Mouse (Mus musculus) megakaryocyte progenitor cell, adult 5-6 weeks (primary cell): ENCODE data around the gene Hnrnpab. TPM values are rescaled to one million over a fixed set of nuclear protein-coding genes. Genes with fewer than 3 reads are reported as not detected.
"Not testable (repeated sequence)": the region's sequence is repeated elsewhere in the genome, so short reads cannot be mapped to it uniquely, and the experiment has no call there.

ENCODE experiments used
- ATAC-seq: replicated peaks from 2 replicates; pipeline ENCODE4 v1.8.0; 2016; ENCODE audit warnings: mild to moderate bottlenecking, moderate TSS enrichment, inconsistent platforms; ENCODE audit not compliant: poor library complexity
- total RNA-seq, 2 experiments: library from RNA; stranded (forward) in 1 of 2; stranded (reverse) in 1 of 2; fragments of 157-497, 149-512 nt in 1 of 2; fragments of 200-1000 nt in 1 of 2; gene quantifications; 2 replicates each; pipeline versions ENCODE4 v1.2.3 to v1.2.4; 2015 to 2017

Gene Hnrnpab
- total RNA-seq, 2 experiments from 2014 or later = 667 to 984 TPM

- peak; percentile 47 for ATAC-seq
These were observed 29.1 kb upstream of the Hnrnpab start, which contains the start of gene Rmnd5b for GRCm38 (mm10) chr11:51635525-51636322. TSS of gene Rmnd5b (minus strand) at chr11:51635896.

GRCm38 (mm10) chr11:51635127-51635524 lies 28.5 kb upstream of the Hnrnpab start:
- no peak for ATAC-seq

- no peak for ATAC-seq
These were observed 27.1 kb upstream of the Hnrnpab start for GRCm38 (mm10) chr11:51633721-51634120.

GRCm38 (mm10) chr11:51633200-51633599 lies 26.6 kb upstream of the Hnrnpab start:
- ATAC-seq = not testable (repeated sequence)

DNA sequence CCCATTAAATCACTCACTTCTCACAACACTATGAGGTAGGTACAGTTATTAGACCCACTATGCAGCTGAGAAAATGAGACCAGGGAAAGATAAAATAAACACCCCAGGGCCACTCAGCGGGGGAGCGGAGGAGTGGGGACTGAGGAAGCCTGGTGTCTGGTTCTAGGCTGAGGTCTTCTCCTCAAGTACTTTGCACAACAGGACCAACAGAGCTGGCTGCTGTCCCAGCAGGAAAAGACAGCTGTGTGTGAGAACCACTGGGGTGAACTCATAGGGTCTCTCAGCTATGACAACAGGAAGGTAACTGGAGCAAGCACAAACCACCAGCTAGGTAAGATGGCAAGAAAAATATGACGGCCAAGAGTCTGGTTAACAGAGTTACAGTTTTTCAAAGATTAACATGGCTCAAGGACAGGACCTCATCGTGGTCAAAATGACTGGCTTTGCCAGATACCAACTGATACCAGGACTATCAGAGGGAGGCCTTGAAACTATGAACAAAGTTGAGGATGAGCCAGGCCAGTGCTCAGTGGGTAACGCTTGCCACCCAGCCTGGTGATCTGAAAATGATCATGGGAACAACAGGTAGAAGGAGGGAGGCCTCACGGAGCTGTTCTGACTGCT lies 25.6 kb upstream of the Hnrnpab start:
- no peak; the same call in 1 of the 2 replicates for ATAC-seq

DNA sequence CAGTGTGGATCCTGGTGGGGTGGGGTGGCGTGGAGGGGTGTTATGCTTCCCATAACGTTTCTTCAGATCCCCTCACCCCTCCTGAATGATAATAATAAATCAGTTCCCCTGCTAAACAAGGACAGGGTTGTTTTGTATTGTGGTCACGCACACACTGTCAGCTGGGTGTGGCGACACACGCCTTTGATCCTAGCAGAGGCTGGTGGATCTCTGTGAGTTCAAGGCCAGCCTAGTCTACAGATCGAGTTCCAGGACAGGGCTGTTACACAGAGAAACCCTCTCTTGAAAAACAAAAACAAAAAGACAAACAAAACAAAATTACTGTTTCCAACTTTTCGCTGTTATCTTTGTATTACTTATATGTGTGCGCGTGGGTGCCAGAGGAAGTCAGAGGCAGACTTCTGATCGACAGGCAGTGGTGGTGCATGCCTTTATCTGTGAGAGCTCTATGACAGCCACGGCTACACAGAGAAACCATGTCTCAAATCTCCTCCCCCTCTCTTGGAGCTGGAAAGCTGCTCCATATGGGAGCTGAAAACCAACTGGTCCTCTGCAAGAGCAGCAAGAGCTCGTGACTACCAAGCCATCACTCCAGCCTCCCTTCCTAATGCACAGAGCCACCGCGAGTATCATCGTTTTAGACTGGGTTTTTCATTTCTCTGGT lies 23.1 kb upstream of the Hnrnpab start:
- no peak for ATAC-seq

- ATAC-seq = no peak
These were observed 21.3 kb upstream of the Hnrnpab start for GRCm38 (mm10) chr11:51627907-51628306.

DNA sequence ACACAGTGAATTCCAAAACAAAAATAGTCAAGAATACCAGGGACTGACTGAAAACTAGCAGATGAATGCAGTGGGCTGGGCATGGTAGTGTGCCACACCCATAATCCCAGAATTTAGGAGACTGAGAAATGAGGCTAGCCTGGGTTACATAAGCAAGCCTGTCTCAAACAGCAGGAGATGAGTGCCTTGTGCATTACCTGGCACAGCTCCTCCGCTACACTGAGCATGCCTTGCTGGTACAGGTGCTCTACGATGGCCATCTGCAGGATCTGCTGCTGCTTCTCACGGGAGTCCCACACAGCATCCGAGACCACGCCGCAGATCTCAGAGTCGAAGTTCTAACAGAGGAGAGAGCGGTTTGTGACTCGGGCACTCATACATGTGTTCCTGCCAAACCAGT lies 20.8 kb upstream of the Hnrnpab start:
- no peak for ATAC-seq

DNA sequence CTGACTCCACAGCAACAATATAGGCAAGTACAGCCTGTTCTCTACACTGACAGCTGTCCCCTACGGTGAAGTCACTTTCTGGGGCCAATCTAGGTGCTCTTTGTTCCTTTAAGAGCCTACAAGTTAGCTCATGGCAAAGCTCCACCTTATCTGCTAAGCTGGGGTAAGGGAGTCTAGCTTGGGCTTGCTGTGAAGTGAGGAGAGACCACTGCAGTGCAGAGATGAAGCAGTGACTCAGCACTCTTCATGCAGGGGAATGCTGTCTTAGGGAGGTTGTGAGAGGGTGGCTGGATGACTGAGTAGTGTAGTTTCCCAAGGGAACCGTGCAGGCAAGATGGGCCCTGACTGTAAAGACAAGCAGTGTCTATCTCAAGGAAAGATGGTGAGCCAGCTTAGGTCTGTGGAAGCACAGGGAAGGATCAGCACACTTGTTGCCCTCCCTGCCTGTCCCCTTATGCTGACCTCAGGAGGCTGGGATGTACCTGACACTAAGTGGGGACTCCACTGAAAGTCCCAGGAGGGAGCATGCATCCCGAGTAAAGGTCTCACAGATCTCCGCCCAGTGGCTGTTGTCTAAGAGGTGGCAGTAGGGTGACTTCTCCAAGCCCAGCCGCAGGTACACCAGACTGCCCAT lies 18.7 kb upstream of the Hnrnpab start:
- ATAC-seq = peak; percentile 76

DNA sequence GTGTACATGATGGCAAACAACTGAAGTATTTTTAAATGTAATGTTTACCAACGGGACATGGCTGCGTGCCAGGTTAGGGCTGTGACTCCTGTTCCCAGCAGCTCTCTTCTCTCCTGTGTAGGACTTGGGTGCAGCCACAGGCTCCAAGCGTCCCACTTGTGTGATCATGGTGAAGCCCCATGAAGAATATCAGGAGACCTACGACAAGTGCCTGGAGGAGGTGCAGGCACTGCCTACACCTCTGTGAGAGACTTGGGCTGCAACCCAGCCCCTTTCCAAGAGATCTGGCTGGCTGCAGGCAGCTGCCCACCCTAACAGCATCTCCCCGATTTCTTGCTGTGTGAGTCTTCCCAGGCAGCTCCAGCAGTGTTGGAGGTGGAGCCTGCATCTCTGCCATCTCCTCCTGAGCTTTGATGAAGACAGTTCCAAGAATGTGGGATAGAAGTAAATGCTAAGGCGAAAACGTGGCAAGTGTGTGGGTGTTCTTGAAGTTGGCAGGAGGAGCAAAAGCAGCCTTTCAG lies 16.4 kb upstream of the Hnrnpab start:
- ATAC-seq = no peak

GRCm38 (mm10) chr11:51621776-51622175 lies 15.1 kb upstream of the Hnrnpab start:
- ATAC-seq = no peak

- ATAC-seq = no peak
These were observed 13.4 kb upstream of the Hnrnpab start for GRCm38 (mm10) chr11:51620084-51620483.

GRCm38 (mm10) chr11:51619409-51620060 lies 12.9 kb upstream of the Hnrnpab start, which contains the start of gene Nhp2:
TSS of gene Nhp2 (plus strand) at chr11:51619735.
- ATAC-seq = peak; percentile 75

- 0 out of 2 replicates have a peak, but pooled peaks have one; percentile 0 for ATAC-seq
These were observed 12.3 kb upstream of the Hnrnpab start for GRCm38 (mm10) chr11:51618894-51619408.

DNA sequence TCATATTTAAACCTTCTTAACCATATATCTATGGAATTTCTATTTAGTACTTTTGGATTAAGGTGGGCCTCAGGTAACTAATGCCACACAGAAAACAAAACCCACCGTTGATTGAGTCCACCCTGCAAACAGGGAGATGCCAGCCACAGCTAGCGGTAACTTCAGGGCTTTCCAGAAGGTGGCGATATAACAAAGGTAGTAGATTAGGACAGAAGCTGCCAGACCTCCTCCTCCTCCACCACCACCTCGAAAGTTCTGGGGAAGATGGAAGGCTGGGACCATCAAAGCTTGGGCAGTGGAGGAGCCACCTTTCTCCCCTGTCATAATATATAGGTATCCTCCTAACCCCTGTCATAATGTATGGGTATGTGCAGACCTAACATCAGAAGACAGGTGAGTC lies 11.0 kb upstream of the Hnrnpab start:
- peak; percentile 57 for ATAC-seq

DNA sequence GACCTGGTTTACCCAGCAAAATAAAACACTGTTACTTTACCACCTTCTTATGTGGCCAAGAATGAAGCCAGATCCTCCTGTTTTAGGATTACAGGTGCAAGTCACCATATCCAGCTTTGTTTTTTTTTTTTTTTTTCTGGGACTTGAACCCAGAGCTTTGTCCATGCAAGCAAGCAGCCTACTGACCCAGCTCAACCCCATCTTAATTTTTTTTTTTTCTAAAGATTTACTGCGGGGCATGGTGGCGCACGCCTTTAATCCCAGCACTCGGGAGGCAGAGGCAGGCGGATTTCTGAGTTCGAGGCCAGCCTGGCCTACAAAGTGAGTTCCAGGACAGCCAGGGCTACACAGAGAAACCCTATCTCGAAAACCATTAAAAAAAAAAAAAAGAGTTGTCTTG lies 9.5 kb upstream of the Hnrnpab start:
- not testable (repeated sequence) for ATAC-seq

- peak; percentile 65 for ATAC-seq
These were observed 9.0 kb upstream of the Hnrnpab start for GRCm38 (mm10) chr11:51615601-51616000.

GRCm38 (mm10) chr11:51615129-51615528 lies 8.5 kb upstream of the Hnrnpab start:
- no peak for ATAC-seq

- no peak for ATAC-seq
These were observed 7.6 kb upstream of the Hnrnpab start for GRCm38 (mm10) chr11:51614256-51614655.

- not testable (repeated sequence) for ATAC-seq
These were observed 3.3 kb upstream of the Hnrnpab start for GRCm38 (mm10) chr11:51609940-51610339.
